Mouse (Mus musculus): ENCODE data around the gene Foxl2. TPM values are rescaled to one million over a fixed set of nuclear protein-coding genes. Genes with fewer than 3 reads are reported as not detected.

Foxl2 gene
- polyA plus RNA-seq, 1 experiment from 2014 or later, result 0.55 TPM

GRCm38 (mm10) chr9:98965084-98965483 is 10.0 kb downstream of the Foxl2 start:
- 2% methylated on average over 18 of the region's 18 CpGs for WGBS
- Histone ChIP-seq H3K36me3 (no peaks in the 10 kb centered on the region), H3K27ac (replicated peaks) (no peak overlapping the region), H3K9me3 (replicated peaks) (no peaks in the 10 kb centered on the region), H3K4me1 (peaks cover 4% of the 10 kb centered on the region), H3K4me3 (replicated peaks) (no peak overlapping the region; the same call in 1 of the 2 replicates), H3K9ac (replicated peaks) (no peak overlapping the region), H3K27me3 (replicated peaks) (peaks cover 85% of the 10 kb centered on the region), H3K4me2 (peak overlapping the region; percentile 33; the same call in 1 of the 2 replicates)
- no peak for ATAC-seq (ENCODE audit: low FRiP score)

GRCm38 (mm10) chr9:98973101-98973521 is 18.0 kb downstream of the Foxl2 start:
- H3K4me2 ChIP-seq, result peak overlapping the region; percentile 52
- H3K9ac ChIP-seq (replicated peaks), result 0 out of 2 replicates have a peak overlapping the region, but pooled peaks have one; percentile 6
- no peak for ATAC-seq (ENCODE audit: low FRiP score)
- peaks cover 80% of the 10 kb centered on the region for H3K27me3 ChIP-seq (replicated peaks)
- H3K4me1 ChIP-seq, result peaks cover 10% of the 10 kb centered on the region
- no peaks in the 10 kb centered on the region for H3K36me3 ChIP-seq
- no peaks in the 10 kb centered on the region for H3K9me3 ChIP-seq (replicated peaks)
- peak overlapping the region; percentile 24 for H3K4me3 ChIP-seq (replicated peaks)
- 1% methylated on average over 40 of the region's 40 CpGs for WGBS
- no peak overlapping the region for H3K27ac ChIP-seq (replicated peaks)

DNA sequence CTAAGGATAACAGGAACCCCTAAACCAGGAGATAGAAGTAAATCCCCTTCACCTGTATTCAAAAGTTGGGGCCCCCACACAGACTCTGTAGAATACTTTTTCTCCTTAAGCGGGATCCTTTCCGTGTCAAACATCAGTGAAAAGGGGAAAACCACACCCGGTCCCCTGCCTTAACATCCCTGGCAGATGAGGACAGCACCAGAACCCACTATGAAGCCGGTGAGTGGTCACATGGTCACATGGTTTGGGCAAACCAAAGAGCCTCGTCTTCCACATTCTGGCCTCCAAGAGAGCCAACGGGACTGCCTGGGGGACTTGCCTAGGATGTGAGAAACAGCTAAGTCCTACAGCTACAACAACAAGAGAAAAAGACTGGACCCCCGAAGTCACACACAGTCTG is 18.5 kb downstream of the Foxl2 start:
- no peak overlapping the region for H3K9ac ChIP-seq (replicated peaks)
- H3K4me1 ChIP-seq, result peaks cover 10% of the 10 kb centered on the region
- 2% methylated on average over 7 of the region's 7 CpGs for WGBS
- peak overlapping the region; percentile 52 for H3K4me2 ChIP-seq
- H3K27me3 ChIP-seq (replicated peaks), result peaks cover 80% of the 10 kb centered on the region
- no peak overlapping the region for H3K27ac ChIP-seq (replicated peaks)
- ATAC-seq (ENCODE audit: low FRiP score), result no peak
- no peaks in the 10 kb centered on the region for H3K9me3 ChIP-seq (replicated peaks)
- no peaks in the 10 kb centered on the region for H3K36me3 ChIP-seq
- peak overlapping the region; percentile 24; the same call in 1 of the 2 replicates for H3K4me3 ChIP-seq (replicated peaks)

- Histone ChIP-seq H3K4me1 (peaks cover 11% of the 10 kb centered on the region), H3K9me3 (replicated peaks) (no peaks in the 10 kb centered on the region), H3K36me3 (no peaks in the 10 kb centered on the region), H3K27ac (replicated peaks) (no peak overlapping the region), H3K9ac (replicated peaks) (no peak overlapping the region), H3K27me3 (replicated peaks) (peaks cover 68% of the 10 kb centered on the region), H3K4me2 (no peak overlapping the region), H3K4me3 (replicated peaks) (no peak overlapping the region)
- no peak for ATAC-seq (ENCODE audit: low FRiP score)
- 32% methylated on average over 2 of the region's 2 CpGs for WGBS
These were observed 19.8 kb downstream of the Foxl2 start for GRCm38 (mm10) chr9:98974898-98975297.

GRCm38 (mm10) chr9:98976081-98976480 is 21.0 kb downstream of the Foxl2 start:
- Histone ChIP-seq H3K27me3 (replicated peaks) (peaks cover 56% of the 10 kb centered on the region), H3K4me3 (replicated peaks) (no peak overlapping the region), H3K4me2 (no peak overlapping the region), H3K36me3 (no peaks in the 10 kb centered on the region), H3K9me3 (replicated peaks) (no peaks in the 10 kb centered on the region), H3K9ac (replicated peaks) (no peak overlapping the region), H3K4me1 (peaks cover 13% of the 10 kb centered on the region), H3K27ac (replicated peaks) (no peak overlapping the region)
- ATAC-seq (ENCODE audit: low FRiP score), result no peak
- WGBS, result 95% methylated on average over 1 of the region's 1 CpGs

DNA sequence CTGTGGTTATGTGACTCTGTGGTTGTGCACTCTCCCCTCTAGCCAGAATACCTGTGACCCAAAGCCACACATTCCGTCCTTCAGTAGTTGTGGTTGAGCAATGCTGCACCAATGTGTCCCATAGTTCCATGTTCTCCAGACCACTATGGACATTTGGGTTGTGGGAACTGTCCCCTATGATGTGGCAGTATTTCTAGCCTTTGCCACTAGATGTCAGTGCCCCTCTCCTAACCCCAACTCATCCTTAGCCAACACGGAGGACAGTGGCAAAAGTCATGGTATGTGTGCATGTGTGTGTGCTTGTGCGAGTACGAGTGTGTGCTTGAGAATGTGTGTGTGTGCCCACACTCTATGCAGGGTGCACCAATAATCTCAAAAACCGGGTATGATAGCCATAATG is 21.4 kb downstream of the Foxl2 start:
- Histone ChIP-seq H3K4me3 (replicated peaks) (no peak overlapping the region), H3K27me3 (replicated peaks) (peaks cover 53% of the 10 kb centered on the region), H3K4me1 (peaks cover 13% of the 10 kb centered on the region), H3K4me2 (no peak overlapping the region), H3K9me3 (replicated peaks) (no peaks in the 10 kb centered on the region), H3K36me3 (no peaks in the 10 kb centered on the region), H3K9ac (replicated peaks) (no peak overlapping the region), H3K27ac (replicated peaks) (no peak overlapping the region)
- no peak for ATAC-seq (ENCODE audit: low FRiP score)
- 53% methylated on average over 5 of the region's 5 CpGs for WGBS

DNA sequence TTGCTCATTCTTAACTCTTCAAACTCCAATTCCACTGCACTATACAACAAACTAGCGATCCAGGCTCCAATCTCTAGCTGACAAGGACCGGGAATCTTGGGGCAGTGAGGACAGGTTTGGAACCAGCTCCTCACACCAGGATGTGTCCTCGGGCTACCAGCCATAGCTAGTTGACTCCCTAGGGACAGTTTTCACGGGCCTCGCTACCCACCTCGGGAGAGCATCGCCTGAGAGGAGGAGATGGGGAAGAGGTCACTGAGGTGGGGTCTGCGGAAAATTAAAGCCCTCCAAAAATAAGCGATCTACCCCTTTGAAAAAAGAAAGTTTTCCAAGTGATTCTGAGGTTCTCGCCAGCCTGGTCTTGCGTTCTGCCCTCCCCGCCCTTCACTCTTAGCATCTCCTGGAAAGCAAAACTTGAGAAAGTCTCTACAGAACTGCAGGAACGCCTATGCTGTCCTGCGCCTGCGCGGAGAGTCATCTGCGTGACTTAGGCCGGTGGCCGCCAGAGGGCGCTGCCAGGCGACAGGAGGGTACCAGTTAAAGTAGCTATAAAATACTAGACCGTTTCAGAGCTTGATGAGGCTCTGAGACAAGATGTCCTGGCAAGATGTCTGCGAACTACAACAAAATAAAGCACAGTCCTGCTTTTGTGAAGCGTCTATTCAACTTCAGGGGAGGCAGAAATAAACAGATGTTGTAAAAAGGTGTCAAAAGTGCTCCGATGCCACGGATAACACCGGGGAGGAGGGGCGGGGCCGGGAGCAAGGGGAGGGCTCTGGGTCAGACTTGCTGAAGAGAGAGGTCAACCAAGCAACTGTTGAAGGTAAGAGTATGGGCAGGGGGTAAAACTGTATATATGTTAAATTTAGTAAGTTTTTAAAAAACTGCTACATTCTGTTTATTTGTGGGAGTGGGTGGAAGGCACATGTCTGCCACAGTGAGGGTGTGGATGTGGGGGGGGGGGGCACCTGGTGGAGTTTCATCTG is 24.6 kb downstream of the Foxl2 start:
- ATAC-seq (ENCODE audit: low FRiP score), result peak; percentile 76; the same call in 1 of the 2 replicates
- H3K36me3 ChIP-seq, result no peaks in the 10 kb centered on the region
- no peaks in the 10 kb centered on the region for H3K9me3 ChIP-seq (replicated peaks)
- peak overlapping the region; percentile 30 for H3K4me3 ChIP-seq (replicated peaks)
- peaks cover 28% of the 10 kb centered on the region for H3K27me3 ChIP-seq (replicated peaks)
- 6% methylated on average over 29 of the region's 29 CpGs for WGBS
- no peak overlapping the region for H3K27ac ChIP-seq (replicated peaks)
- peaks cover 9% of the 10 kb centered on the region for H3K4me1 ChIP-seq
- H3K4me2 ChIP-seq, result peak overlapping the region; percentile 56
- 0 out of 2 replicates have a peak overlapping the region, but pooled peaks have one; percentile 28 for H3K9ac ChIP-seq (replicated peaks)

DNA sequence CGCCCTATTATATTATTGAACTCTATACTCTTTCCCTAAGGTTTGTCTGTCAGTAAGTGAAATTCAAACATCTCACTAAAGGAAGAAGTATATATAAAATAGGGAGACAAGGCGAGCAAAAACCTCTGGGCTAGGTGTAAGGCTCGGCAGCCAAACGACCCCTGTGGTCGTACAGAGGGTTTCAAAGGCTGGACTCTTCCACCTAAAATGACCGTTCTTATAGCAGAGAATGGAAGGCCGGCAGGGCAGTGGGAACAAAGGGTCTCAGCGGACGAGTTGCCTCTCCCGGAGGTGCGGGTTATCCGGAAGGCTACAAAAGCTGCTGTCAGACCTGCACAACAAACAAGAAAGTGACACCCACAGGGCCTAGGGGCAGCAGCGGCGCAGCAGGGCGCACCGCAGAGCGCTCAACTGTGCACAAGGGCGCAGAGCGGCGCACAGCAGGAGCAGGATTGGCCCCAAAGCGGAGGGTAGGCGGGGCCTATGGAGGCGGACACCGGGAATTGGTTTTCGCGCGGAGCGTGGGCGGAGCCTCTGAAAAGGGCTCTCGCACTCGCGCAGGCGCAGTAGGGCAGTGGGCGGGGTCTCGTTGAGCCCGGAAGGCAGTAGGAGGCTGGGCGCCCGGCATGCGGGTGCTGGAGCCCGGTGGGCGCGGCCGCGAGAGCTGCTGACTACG is 30.9 kb downstream of the Foxl2 start, which contains the start of gene Faim:
Gene Faim (plus strand): TSS at position 574 of the 676 bp plus-strand sequence.
- H3K36me3 ChIP-seq, result no peaks in the 10 kb centered on the region
- H3K4me2 ChIP-seq, result peak within 1 kb of the TSS; percentile 73
- H3K27ac ChIP-seq (replicated peaks), result peak within 1 kb of the TSS; percentile 80
- no peaks in the 10 kb centered on the region for H3K9me3 ChIP-seq (replicated peaks)
- peaks cover 20% of the 10 kb centered on the region for H3K4me1 ChIP-seq
- WGBS, result 1% methylated on average over 44 of the region's 45 CpGs
- H3K4me3 ChIP-seq (replicated peaks), result peak within 1 kb of the TSS; percentile 91
- peak within 1 kb of the TSS; percentile 80 for H3K9ac ChIP-seq (replicated peaks)
- 0 out of 2 replicates have a peak, but pooled peaks cover 3% of the 10 kb centered on the region for H3K27me3 ChIP-seq (replicated peaks)
- peak; percentile 97 for ATAC-seq (ENCODE audit: low FRiP score)

- Histone ChIP-seq H3K27me3 (replicated peaks) (0 out of 2 replicates have a peak, but pooled peaks cover 3% of the 10 kb centered on the region), H3K9me3 (replicated peaks) (no peaks in the 10 kb centered on the region), H3K27ac (replicated peaks) (peak overlapping the region; percentile 80), H3K4me1 (peaks cover 20% of the 10 kb centered on the region), H3K4me3 (replicated peaks) (peak overlapping the region; percentile 91), H3K4me2 (peak overlapping the region; percentile 73), H3K9ac (replicated peaks) (peak overlapping the region; percentile 80), H3K36me3 (no peaks in the 10 kb centered on the region)
- WGBS, result under 1% methylated on average over 50 of the region's 50 CpGs
- ATAC-seq (ENCODE audit: low FRiP score), result peak; percentile 69
These were observed 31.5 kb downstream of the Foxl2 start for GRCm38 (mm10) chr9:98986476-98987096.

DNA sequence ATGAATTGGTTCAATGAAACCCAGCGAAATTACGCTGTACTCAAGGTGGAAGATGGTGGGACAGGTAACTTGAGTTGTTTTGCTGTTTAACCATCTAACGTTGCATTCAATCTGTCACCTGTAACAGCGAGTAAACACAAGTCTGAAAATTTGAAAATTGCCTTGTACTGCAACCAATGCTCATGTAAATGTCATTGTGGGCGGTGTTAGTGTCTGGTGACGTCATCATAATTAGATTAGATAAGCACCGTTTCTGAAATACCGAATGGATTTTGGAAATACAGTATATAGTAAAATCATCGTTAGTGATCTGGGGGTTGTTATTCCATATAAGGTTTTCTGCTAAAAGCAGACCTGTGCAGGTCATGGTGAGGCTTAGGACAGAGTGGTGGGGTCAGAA is 32.0 kb downstream of the Foxl2 start:
- no peak for ATAC-seq (ENCODE audit: low FRiP score)
- WGBS, result 47% methylated on average over 9 of the region's 9 CpGs
- no peaks in the 10 kb centered on the region for H3K9me3 ChIP-seq (replicated peaks)
- H3K4me1 ChIP-seq, result peaks cover 20% of the 10 kb centered on the region
- peak overlapping the region; percentile 73 for H3K4me2 ChIP-seq
- peak overlapping the region; percentile 91 for H3K4me3 ChIP-seq (replicated peaks)
- H3K36me3 ChIP-seq, result no peaks in the 10 kb centered on the region
- H3K27ac ChIP-seq (replicated peaks), result peak overlapping the region; percentile 80
- peak overlapping the region; percentile 80 for H3K9ac ChIP-seq (replicated peaks)
- 0 out of 2 replicates have a peak, but pooled peaks cover 3% of the 10 kb centered on the region for H3K27me3 ChIP-seq (replicated peaks)

DNA sequence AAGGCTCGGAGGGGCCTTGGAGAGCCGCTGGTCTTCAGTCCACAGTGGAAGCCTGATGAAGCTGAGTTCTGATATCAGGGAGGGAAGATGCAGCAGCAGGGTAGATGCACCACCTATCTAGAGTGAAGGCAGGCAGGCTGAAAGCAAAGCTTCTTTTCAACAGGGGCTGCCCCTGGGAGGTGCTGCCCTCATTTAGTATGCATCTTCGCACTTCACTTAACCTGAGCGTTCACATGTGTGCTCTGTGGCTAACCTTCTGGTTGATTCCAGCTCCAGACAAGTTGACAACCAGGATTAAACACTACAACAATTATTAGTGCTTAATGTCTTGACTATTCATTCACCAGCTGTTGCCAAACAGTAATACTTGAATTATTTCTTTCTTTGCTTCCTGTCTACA is 39.0 kb downstream of the Foxl2 start:
- H3K9me3 ChIP-seq (replicated peaks), result no peaks in the 10 kb centered on the region
- no peaks in the 10 kb centered on the region for H3K27me3 ChIP-seq (replicated peaks)
- ATAC-seq (ENCODE audit: low FRiP score), result no peak
- H3K4me1 ChIP-seq, result 0 out of 2 replicates have a peak, but pooled peaks cover 5% of the 10 kb centered on the region
- no peak overlapping the region for H3K9ac ChIP-seq (replicated peaks)
- H3K36me3 ChIP-seq, result peaks cover 23% of the 10 kb centered on the region
- 86% methylated on average over 4 of the region's 4 CpGs for WGBS
- H3K4me2 ChIP-seq, result no peak overlapping the region
- 0 out of 2 replicates have a peak overlapping the region, but pooled peaks have one; percentile 18 for H3K27ac ChIP-seq (replicated peaks)
- H3K4me3 ChIP-seq (replicated peaks), result no peak overlapping the region

Data from neural tube, embryonic 15.5 days (tissue).